Comparison of ENCODE assay signal across 11 mouse cellular contexts in genomic region chr10:111945563-111945962, GRCm38 (mm10).
"Had no signal": no experiment of that assay in that cellular context is flagged by ENCODE, and none has a peak within 500 bp of the region (broad histone marks: within the 10 kb centered on the region; RNA-seq: fewer than 3 reads in every experiment).

No protein-coding gene starts in this region.

- DNase-seq: kidney, adult 11 months; kidney, adult 8-10 months; kidney, postnatal 10 days; kidney, postnatal 36 days; layer of hippocampus, postnatal 36 days; left cerebral cortex, postnatal 4 days; liver, postnatal 0 days; lung, embryonic 14.5 days; retina, postnatal 1 day; thymus, adult 18-20 months; thymus, postnatal 36 days had no signal
